Mouse (Mus musculus) CH12.LX (cell line): ENCODE results near the gene Phf23. TPM values are rescaled to one million over a fixed set of nuclear protein-coding genes. Genes with fewer than 3 reads are reported as not detected.

Experiments
- DNase-seq: peaks from one replicate; pipeline ENCODE4 v3.0.0-alpha.2; 2013; ENCODE audit errors: extremely low read depth
- H3K27ac ChIP-seq: 2 replicates; pipeline ENCODE4 v1.5.1; 2012; ENCODE audit warnings: low read depth, mild to moderate bottlenecking, control low read depth, moderate library complexity; ENCODE audit not compliant: insufficient read depth
- H3K27me3 ChIP-seq: replicated peaks from 2 replicates; pipeline ENCODE3; 2012; ENCODE audit warnings: inconsistent platforms
- H3K36me3 ChIP-seq, 2 experiments: replicated peaks in 1 of 2; 2 replicates each; pipeline versions ENCODE3 to v1.6.1; 2012; ENCODE audit warnings: inconsistent platforms in 1 of 2, low read length in 1 of 2, mild to moderate bottlenecking in 1 of 2, mixed read lengths in 1 of 2, moderate library complexity in 1 of 2; ENCODE audit not compliant: control insufficient read depth in 1 of 2, insufficient read depth in 1 of 2
- H3K4me1 ChIP-seq, 2 experiments: 2 replicates each; pipeline ENCODE4 v1.6.1; 2012; ENCODE audit warnings: inconsistent platforms in 1 of 2, moderate library complexity in 1 of 2; ENCODE audit not compliant: insufficient read depth in 2 of 2, control insufficient read depth in 1 of 2
- H3K4me2 ChIP-seq: 2 replicates; pipeline ENCODE4 v1.6.1; 2012; ENCODE audit warnings: low read depth, mild to moderate bottlenecking, control low read depth; ENCODE audit not compliant: poor library complexity, insufficient read depth, severe bottlenecking
- H3K4me3 ChIP-seq, 3 experiments: fragments of 150-350 bp in 1 of 3; sonication (generic) in 1 of 3; replicated peaks in 1 of 3; 2 replicates each; pipeline versions ENCODE3 to v1.5.1; 2011 to 2012; ENCODE audit warnings: low read depth in 2 of 3, low read length in 2 of 3, mild to moderate bottlenecking in 2 of 3, moderate library complexity in 2 of 3, control low read depth in 1 of 3, improper control_type of control experiment in 1 of 3, inconsistent platforms in 1 of 3, mixed read lengths in 1 of 3; ENCODE audit not compliant: poor library complexity in 1 of 3
- H3K79me2 ChIP-seq: replicated peaks from 2 replicates; pipeline ENCODE4 v1.6.1; 2012; ENCODE audit warnings: mild to moderate bottlenecking, moderate library complexity; ENCODE audit not compliant: control insufficient read depth, poor library complexity, insufficient read depth, severe bottlenecking; ENCODE audit errors: extremely low read depth
- H3K9ac ChIP-seq: 2 replicates; pipeline ENCODE4 v1.6.1; 2012; ENCODE audit warnings: low read depth, mild to moderate bottlenecking, control low read depth, moderate library complexity; ENCODE audit not compliant: insufficient read depth
- H3K9me3 ChIP-seq: replicated peaks from 2 replicates; pipeline ENCODE3; 2012; ENCODE audit warnings: low read length, inconsistent platforms, mixed read lengths
- CHD2 ChIP-seq: IDR thresholded peaks from 2 replicates; pipeline ENCODE4 v1.6.1; 2011; ENCODE audit warnings: low read length, improper control_type of control experiment
- EP300 ChIP-seq: IDR thresholded peaks from 2 replicates; pipeline ENCODE4 v1.6.1; 2011; ENCODE audit warnings: low read length, improper control_type of control experiment
- ETS1 ChIP-seq: conservative IDR thresholded peaks from 2 replicates; pipeline ENCODE4 v1.6.1; 2012; ENCODE audit warnings: low read depth, mild to moderate bottlenecking, inconsistent platforms, low read length, improper control_type of control experiment, moderate library complexity
- HCFC1 ChIP-seq: IDR thresholded peaks from 2 replicates; pipeline ENCODE4 v1.6.1; 2012; ENCODE audit warnings: low read depth, mild to moderate bottlenecking, inconsistent platforms, low read length, improper control_type of control experiment
- IRF4 ChIP-seq: IDR thresholded peaks from 2 replicates; pipeline ENCODE4 v1.6.1; 2014; ENCODE audit warnings: low read depth, mild to moderate bottlenecking, inconsistent platforms, low read length, improper control_type of control experiment
- JUND ChIP-seq: conservative IDR thresholded peaks from 2 replicates; pipeline ENCODE4 v1.6.1; 2011; ENCODE audit warnings: low read depth, low read length, improper control_type of control experiment
- MAX ChIP-seq: IDR thresholded peaks from 2 replicates; pipeline ENCODE4 v1.6.1; 2011; ENCODE audit warnings: low read length, improper control_type of control experiment
- MAZ ChIP-seq: IDR thresholded peaks from 2 replicates; pipeline ENCODE4 v1.6.1; 2012; ENCODE audit warnings: low read depth, mild to moderate bottlenecking, inconsistent platforms, low read length, improper control_type of control experiment, moderate library complexity
- MEF2A ChIP-seq: IDR thresholded peaks from 2 replicates; pipeline ENCODE4 v1.6.1; 2014; ENCODE audit warnings: low read depth, mild to moderate bottlenecking, inconsistent platforms, low read length, improper control_type of control experiment, borderline replicate concordance
- MYC ChIP-seq: IDR thresholded peaks from 2 replicates; pipeline ENCODE4 v1.6.1; 2011; ENCODE audit warnings: low read depth, mild to moderate bottlenecking, improper control_type of control experiment, low read length
- NELFE ChIP-seq: IDR thresholded peaks from 2 replicates; pipeline ENCODE4 v1.6.1; 2011; ENCODE audit warnings: low read depth, low read length, improper control_type of control experiment
- NRF1 ChIP-seq: IDR thresholded peaks from 2 replicates; pipeline ENCODE4 v1.6.1; 2014; ENCODE audit warnings: low read depth, mild to moderate bottlenecking, inconsistent platforms, low read length, improper control_type of control experiment, moderate library complexity
- POLR2A ChIP-seq: IDR thresholded peaks from 2 replicates; pipeline ENCODE4 v1.6.1; 2011; ENCODE audit warnings: low read depth, mild to moderate bottlenecking, improper control_type of control experiment, low read length
- RCOR1 ChIP-seq: conservative IDR thresholded peaks from 2 replicates; pipeline ENCODE4 v1.6.1; 2012; ENCODE audit warnings: low read depth, mild to moderate bottlenecking, inconsistent platforms, low read length, improper control_type of control experiment
- SIN3A ChIP-seq: IDR thresholded peaks from 2 replicates; pipeline ENCODE4 v1.6.1; 2012; ENCODE audit warnings: low read length, improper control_type of control experiment, inconsistent platforms
- SMC3 ChIP-seq: IDR thresholded peaks from 2 replicates; pipeline ENCODE4 v1.6.1; 2011; ENCODE audit warnings: low read depth, low read length, improper control_type of control experiment
- TBP ChIP-seq: conservative IDR thresholded peaks from 2 replicates; pipeline ENCODE4 v1.6.1; 2011; ENCODE audit warnings: low read depth, low read length, improper control_type of control experiment
- TCF12 ChIP-seq: IDR thresholded peaks from 2 replicates; pipeline ENCODE4 v1.6.1; 2014; ENCODE audit warnings: low read depth, mild to moderate bottlenecking, inconsistent platforms, low read length, improper control_type of control experiment
- ZC3H11A ChIP-seq: IDR thresholded peaks from 2 replicates; pipeline ENCODE4 v1.6.1; 2012; ENCODE audit warnings: low read depth, mild to moderate bottlenecking, inconsistent platforms, low read length, improper control_type of control experiment
- ZKSCAN1 ChIP-seq: IDR thresholded peaks from 2 replicates; pipeline ENCODE4 v1.6.1; 2012; ENCODE audit warnings: low read depth, inconsistent platforms, low read length, improper control_type of control experiment, borderline replicate concordance
- ZMIZ1 ChIP-seq: IDR thresholded peaks from 2 replicates; pipeline ENCODE4 v1.6.1; 2012; ENCODE audit warnings: low read depth, mild to moderate bottlenecking, inconsistent platforms, low read length, improper control_type of control experiment
- dilution Hi-C: fragments of 300-500 bp; cut with MboI; formaldehyde crosslinking; loops from 2 replicates; pipeline ENCODE4 v1.14.3; 2020; ENCODE audit warnings: low sequenced_read_pairs; ENCODE audit not compliant: extremely low pct_unique_long_range_greater_than_20kb, extremely low pct_ligation_motif_present
- in situ Hi-C: fragments of 300-500 bp; cut with MboI; formaldehyde crosslinking; loops from 3 replicates; pipeline ENCODE4 v1.14.3; 2019; ENCODE audit warnings: low sequenced_read_pairs, low pct_ligation_motif_present, low pct_unique_long_range_greater_than_20kb, mixed read lengths
- polyA plus RNA-seq: library from polyadenylated mRNA; unstranded; fragments of >175 nt; gene quantifications from 2 replicates; pipeline ENCODE4 v1.2.1, GENCODE M21; 2012; ENCODE audit warnings: low read depth; ENCODE audit not compliant: insufficient read length
- total RNA-seq, 2 experiments: library from RNA; depleted of rRNA; stranded (reverse); fragments of 300-350 nt in 1 of 2; fragments of >200 nt in 1 of 2; gene quantifications; 2 replicates each; pipeline ENCODE4 v1.2.3; 2012 to 2014

Phf23 gene
- total and polyA plus RNA-seq, 3 experiments = 67.2 to 93.2 (median 69.0) TPM

- Histone ChIP-seq H3K36me3 (peaks cover 11 to 24% of the 10 kb centered on the region in 2 experiments), H3K9ac (peak overlapping the region; percentile 21; the same call in 1 of the 2 replicates), H3K27me3 (peaks cover 3% of the 10 kb centered on the region), H3K4me3 (peak overlapping the region; percentile 41 to 69 (median 56)), H3K4me2 (peak overlapping the region; percentile 53), H3K4me1 (peaks cover 19 to 34% of the 10 kb centered on the region in 2 experiments), H3K79me2 (no peaks in the 10 kb centered on the region), H3K9me3 (no peaks in the 10 kb centered on the region), H3K27ac (peak overlapping the region; percentile 31; the same call in 1 of the 2 replicates)
- in situ Hi-C loops = no loop called here
- no peak for TF ChIP-seq NRF1
- TF ChIP-seq ZKSCAN1 = no peak
- peak; percentile 84 for TF ChIP-seq TCF12
- TF ChIP-seq SIN3A = peak; percentile 71; the same call in 1 of the 2 replicates
- peak; percentile 84 for TF ChIP-seq IRF4
- TF ChIP-seq ZC3H11A = no peak
- TF ChIP-seq POLR2A = peak; percentile 58
- peak; percentile 37; the same call in 1 of the 2 replicates for TF ChIP-seq CHD2
- TF ChIP-seq RCOR1 = 0 out of 2 replicates have a peak, but pooled peaks have one; percentile 41
- TF ChIP-seq MAX = peak; percentile 59; the same call in 1 of the 2 replicates
- peak; percentile 94 for TF ChIP-seq MAZ
- TF ChIP-seq TBP = peak; percentile 55; the same call in 1 of the 2 replicates
- no peak for TF ChIP-seq ZMIZ1
- TF ChIP-seq HCFC1 = 0 out of 2 replicates have a peak, but pooled peaks have one; percentile 45
- TF ChIP-seq SMC3 = no peak
- no peak for TF ChIP-seq JUND
- TF ChIP-seq ETS1 = peak; percentile 59; the same call in 1 of the 2 replicates
- peak; percentile 66; the same call in 1 of the 2 replicates for TF ChIP-seq MYC
- peak; percentile 64 for TF ChIP-seq EP300
- peak; percentile 60 for TF ChIP-seq MEF2A
- peak; percentile 62; the same call in 1 of the 2 replicates for TF ChIP-seq NELFE
- no peak for DNase-seq
- dilution Hi-C loops = no loop called here
Observed at GRCm38 (mm10) chr11:70029829-70030550, 34.4 kb downstream of the Phf23 start.
